Mouse (Mus musculus) embryonic facial prominence, embryonic 12.5 days (tissue): Measurements from ENCODE around the gene Nacc1. TPM values are rescaled to one million over a fixed set of nuclear protein-coding genes. Genes with fewer than 3 reads are reported as not detected.

Experiments used
- ATAC-seq: fragments of 200-750 bp; cut with Nextera tagmentation; 2 replicates; pipeline ENCODE4 v1.8.0; 2017; ENCODE audit not compliant: insufficient number of reproducible peaks, insufficient read depth, low FRiP score, low TSS enrichment
- H3K27ac ChIP-seq: fragments of 300-500 bp; sonication (generic); 2 replicates; pipeline ENCODE4 v1.5.1; 2016; ENCODE audit warnings: mild to moderate bottlenecking
- H3K27me3 ChIP-seq: fragments of 300-500 bp; sonication (generic); 2 replicates; pipeline ENCODE4 v1.6.1; 2016; ENCODE audit warnings: mild to moderate bottlenecking, moderate library complexity
- H3K36me3 ChIP-seq: fragments of 300-500 bp; sonication (generic); 2 replicates; pipeline ENCODE4 v1.6.1; 2016; ENCODE audit warnings: mild to moderate bottlenecking
- H3K4me1 ChIP-seq: fragments of 300-500 bp; sonication (generic); 2 replicates; pipeline ENCODE4 v1.6.1; 2016
- H3K4me2 ChIP-seq: fragments of 300-500 bp; sonication (generic); replicated peaks from 2 replicates; pipeline ENCODE4 v1.6.1; 2016; ENCODE audit warnings: mild to moderate bottlenecking, moderate library complexity
- H3K4me3 ChIP-seq: fragments of 300-500 bp; sonication (generic); 2 replicates; pipeline ENCODE4 v1.5.1; 2016; ENCODE audit warnings: mild to moderate bottlenecking
- H3K9ac ChIP-seq: fragments of 300-500 bp; sonication (generic); 2 replicates; pipeline ENCODE4 v1.6.1; 2016; ENCODE audit warnings: mild to moderate bottlenecking, moderate library complexity
- H3K9me3 ChIP-seq: fragments of 300-500 bp; sonication (generic); 2 replicates; pipeline ENCODE4 v1.6.1; 2016; ENCODE audit warnings: mild to moderate bottlenecking, moderate library complexity
- WGBS: fragments of 180-500 bp; shearing (Covaris S2); methylation state at CpG from one replicate; pipeline ENCODE4 v1.1.7; 2016; 5-methylcytosine and 5-hydroxymethylcytosine counted together
- polyA plus RNA-seq: library from polyadenylated mRNA; unstranded; fragments of >200 nt; fragmentation: Nextera tagmentation; extraction: Ambion mirVana; gene quantifications from 2 replicates; pipeline ENCODE4 v1.2.1, GENCODE M21; 2016

The Nacc1 gene
- polyA plus RNA-seq, 1 experiment from 2014 or later, result 20.8 TPM

- peaks cover 77% of the 10 kb centered on the region for H3K27me3 ChIP-seq
- H3K4me3 ChIP-seq, result 0 out of 2 replicates have a peak overlapping the region, but pooled peaks have one; percentile 20
- no peak for ATAC-seq
- peak overlapping the region; percentile 33 for H3K4me2 ChIP-seq
- H3K36me3 ChIP-seq, result peaks cover 7% of the 10 kb centered on the region; the same call in 1 of the 2 replicates
- no peaks in the 10 kb centered on the region for H3K9me3 ChIP-seq
- H3K27ac ChIP-seq, result no peak overlapping the region
- peaks cover 57% of the 10 kb centered on the region for H3K4me1 ChIP-seq
- H3K9ac ChIP-seq, result no peak overlapping the region
- 1% methylated on average over 61 of the region's 61 CpGs for WGBS
Measured at GRCm38 (mm10) chr8:84704867-84705831, 17.5 kb upstream of the Nacc1 start.

- Histone ChIP-seq H3K4me3 (peak overlapping the region; percentile 20), H3K9me3 (no peaks in the 10 kb centered on the region), H3K36me3 (peaks cover 14% of the 10 kb centered on the region), H3K27ac (no peak overlapping the region), H3K4me2 (peak overlapping the region; percentile 38), H3K9ac (no peak overlapping the region), H3K4me1 (peaks cover 56% of the 10 kb centered on the region), H3K27me3 (peaks cover 77% of the 10 kb centered on the region)
- WGBS, result under 1% methylated on average over 16 of the region's 16 CpGs
- ATAC-seq, result no peak
Measured at GRCm38 (mm10) chr8:84704356-84704755, 16.7 kb upstream of the Nacc1 start.

- Histone ChIP-seq H3K9me3 (no peaks in the 10 kb centered on the region), H3K4me2 (peak overlapping the region; percentile 38), H3K27me3 (peaks cover 71% of the 10 kb centered on the region), H3K36me3 (peaks cover 21% of the 10 kb centered on the region), H3K4me3 (peak overlapping the region; percentile 20), H3K27ac (no peak overlapping the region), H3K4me1 (peaks cover 49% of the 10 kb centered on the region), H3K9ac (0 out of 2 replicates have a peak overlapping the region, but pooled peaks have one; percentile 10)
- no peak for ATAC-seq
- WGBS, result 10% methylated on average over 38 of the region's 38 CpGs
Measured at GRCm38 (mm10) chr8:84703466-84704249, 16.0 kb upstream of the Nacc1 start.

- H3K27ac ChIP-seq, result no peak overlapping the region
- H3K27me3 ChIP-seq, result peaks cover 65% of the 10 kb centered on the region
- H3K36me3 ChIP-seq, result peaks cover 25% of the 10 kb centered on the region
- ATAC-seq, result no peak
- 80% methylated on average over 6 of the region's 6 CpGs for WGBS
- H3K9me3 ChIP-seq, result no peaks in the 10 kb centered on the region
- H3K4me2 ChIP-seq, result 0 out of 2 replicates have a peak overlapping the region, but pooled peaks have one; percentile 38
- no peak overlapping the region for H3K9ac ChIP-seq
- peak overlapping the region; percentile 20 for H3K4me3 ChIP-seq
- H3K4me1 ChIP-seq, result peaks cover 45% of the 10 kb centered on the region
Measured at GRCm38 (mm10) chr8:84702963-84703465, 15.4 kb upstream of the Nacc1 start.

GRCm38 (mm10) chr8:84702561-84702960 lies 14.9 kb upstream of the Nacc1 start:
- Histone ChIP-seq H3K36me3 (peaks cover 25% of the 10 kb centered on the region), H3K27ac (no peak overlapping the region), H3K4me1 (peaks cover 40% of the 10 kb centered on the region), H3K27me3 (peaks cover 61% of the 10 kb centered on the region), H3K9me3 (no peaks in the 10 kb centered on the region), H3K9ac (no peak overlapping the region), H3K4me3 (peak overlapping the region; percentile 17), H3K4me2 (0 out of 2 replicates have a peak overlapping the region, but pooled peaks have one; percentile 38)
- ATAC-seq, result no peak
- 69% methylated on average over 9 of the region's 9 CpGs for WGBS

- Histone ChIP-seq H3K27me3 (peaks cover 49% of the 10 kb centered on the region), H3K9me3 (no peaks in the 10 kb centered on the region), H3K36me3 (peaks cover 37% of the 10 kb centered on the region), H3K9ac (no peak within 1 kb of the TSS; the same call in 1 of the 2 replicates), H3K4me1 (peaks cover 28% of the 10 kb centered on the region), H3K27ac (peak within 1 kb of the TSS; percentile 57; the same call in 1 of the 2 replicates), H3K4me3 (peak within 1 kb of the TSS; percentile 17), H3K4me2 (peak within 1 kb of the TSS; percentile 21; the same call in 1 of the 2 replicates)
- peak; percentile 41; the same call in 1 of the 2 replicates for ATAC-seq
- 10% methylated on average over 34 of the region's 34 CpGs for WGBS
Measured at GRCm38 (mm10) chr8:84700941-84701911, 13.6 kb upstream of the Nacc1 start, which contains the start of gene Lyl1. Gene Lyl1 (plus strand): TSS chr8:84701457.

- Histone ChIP-seq H3K27ac (0 out of 2 replicates have a peak overlapping the region, but pooled peaks have one; percentile 23), H3K9me3 (no peaks in the 10 kb centered on the region), H3K27me3 (peaks cover 46% of the 10 kb centered on the region), H3K4me1 (peaks cover 26% of the 10 kb centered on the region), H3K9ac (no peak overlapping the region), H3K36me3 (peaks cover 43% of the 10 kb centered on the region), H3K4me3 (no peak overlapping the region), H3K4me2 (no peak overlapping the region)
- no peak for ATAC-seq
- WGBS, result 82% methylated on average over 5 of the region's 5 CpGs
Measured at GRCm38 (mm10) chr8:84700526-84700925, 12.9 kb upstream of the Nacc1 start.

GRCm38 (mm10) chr8:84699861-84700322 lies 12.2 kb upstream of the Nacc1 start:
- Histone ChIP-seq H3K36me3 (peaks cover 48% of the 10 kb centered on the region), H3K9me3 (no peaks in the 10 kb centered on the region), H3K27me3 (peaks cover 41% of the 10 kb centered on the region), H3K4me2 (no peak overlapping the region), H3K27ac (0 out of 2 replicates have a peak overlapping the region, but pooled peaks have one; percentile 23), H3K9ac (no peak overlapping the region), H3K4me1 (peaks cover 22% of the 10 kb centered on the region), H3K4me3 (no peak overlapping the region)
- ATAC-seq, result no peak
- 68% methylated on average over 7 of the region's 7 CpGs for WGBS

GRCm38 (mm10) chr8:84698929-84699401 lies 11.3 kb upstream of the Nacc1 start:
- Histone ChIP-seq H3K36me3 (peaks cover 55% of the 10 kb centered on the region), H3K4me2 (no peak overlapping the region), H3K9ac (no peak overlapping the region), H3K4me1 (0 out of 2 replicates have a peak, but pooled peaks cover 13% of the 10 kb centered on the region), H3K9me3 (no peaks in the 10 kb centered on the region), H3K4me3 (no peak overlapping the region), H3K27me3 (peaks cover 31% of the 10 kb centered on the region), H3K27ac (0 out of 2 replicates have a peak overlapping the region, but pooled peaks have one; percentile 17)
- WGBS, result 91% methylated on average over 9 of the region's 9 CpGs
- ATAC-seq, result no peak

GRCm38 (mm10) chr8:84698288-84698687 lies 10.6 kb upstream of the Nacc1 start:
- H3K27me3 ChIP-seq, result peaks cover 25% of the 10 kb centered on the region
- H3K4me1 ChIP-seq, result 0 out of 2 replicates have a peak, but pooled peaks cover 12% of the 10 kb centered on the region
- no peak overlapping the region for H3K4me3 ChIP-seq
- H3K4me2 ChIP-seq, result no peak overlapping the region
- H3K9me3 ChIP-seq, result no peaks in the 10 kb centered on the region
- no peak overlapping the region for H3K27ac ChIP-seq
- no peak overlapping the region for H3K9ac ChIP-seq
- ATAC-seq, result no peak
- 89% methylated on average over 5 of the region's 5 CpGs for WGBS
- H3K36me3 ChIP-seq, result peaks cover 61% of the 10 kb centered on the region
